Mouse (Mus musculus) liver, postnatal 0 days (tissue): ENCODE results near the gene Apba3.
A peak's percentile ranks its signal among the peaks of the same experiment; 100 is the strongest.

Experiments used
- CTCF ChIP-seq: sonication (generic); IDR thresholded peaks from 2 replicates; pipeline ENCODE4 v1.5.1; 2016; ENCODE audit warnings: antibody characterized with exemption, low read depth
- EP300 ChIP-seq: IDR thresholded peaks from 2 replicates; pipeline ENCODE4 v1.6.1; 2016; ENCODE audit warnings: antibody characterized with exemption, low read depth, mild to moderate bottlenecking

DNA sequence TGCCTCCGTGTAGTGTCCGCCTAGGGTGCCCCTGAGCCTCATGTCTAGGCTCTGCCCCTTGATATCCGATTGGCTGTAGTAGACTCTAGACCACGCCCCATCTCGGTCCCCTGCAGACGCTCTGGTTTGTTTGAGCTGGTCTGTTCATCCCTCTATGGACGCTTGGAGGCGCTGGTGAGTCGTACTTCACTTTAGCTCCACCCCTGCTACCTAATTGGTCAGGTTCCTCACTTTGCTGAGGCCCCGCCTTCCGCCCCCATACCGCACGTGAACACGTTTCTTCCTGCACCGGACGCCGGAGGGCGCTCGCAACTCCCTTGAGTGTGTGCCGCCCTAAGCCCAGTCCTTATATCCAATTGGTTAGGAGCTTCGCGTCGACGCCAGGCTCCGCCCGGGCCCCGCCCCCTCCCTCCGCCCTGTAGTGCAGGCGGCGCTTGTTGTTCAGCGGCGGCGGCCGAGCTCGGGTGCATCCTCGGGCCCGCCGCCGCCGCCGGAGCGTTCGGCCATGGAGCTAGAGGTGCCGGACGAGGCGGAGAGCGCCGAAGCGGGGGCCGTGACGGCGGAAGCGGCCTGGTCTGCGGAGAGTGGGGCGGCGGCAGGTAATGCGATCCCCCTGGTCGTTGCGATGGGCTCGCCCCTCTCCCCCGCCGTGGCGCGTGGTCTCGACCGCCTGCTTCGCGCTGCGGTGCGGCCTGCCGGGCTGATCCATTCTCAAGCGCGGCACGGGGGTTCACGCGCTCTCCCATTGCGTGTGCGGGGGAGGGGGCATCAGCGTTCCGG, 26.0 kb downstream of the Apba3 start, which contains the start of gene Pip5k1c:
- peak; percentile 97 for TF ChIP-seq CTCF
- no peak; the same call in 1 of the 2 replicates for TF ChIP-seq EP300
